Mouse (Mus musculus): Measurements from ENCODE around the gene Sf3b6. TPM values are rescaled to one million over a fixed set of nuclear protein-coding genes. Genes with fewer than 3 reads are reported as not detected.

Sf3b6 gene
- 50.1 and 62.3 TPM in 2 replicates for polyA plus RNA-seq (2012; rRNA removed)

DNA sequence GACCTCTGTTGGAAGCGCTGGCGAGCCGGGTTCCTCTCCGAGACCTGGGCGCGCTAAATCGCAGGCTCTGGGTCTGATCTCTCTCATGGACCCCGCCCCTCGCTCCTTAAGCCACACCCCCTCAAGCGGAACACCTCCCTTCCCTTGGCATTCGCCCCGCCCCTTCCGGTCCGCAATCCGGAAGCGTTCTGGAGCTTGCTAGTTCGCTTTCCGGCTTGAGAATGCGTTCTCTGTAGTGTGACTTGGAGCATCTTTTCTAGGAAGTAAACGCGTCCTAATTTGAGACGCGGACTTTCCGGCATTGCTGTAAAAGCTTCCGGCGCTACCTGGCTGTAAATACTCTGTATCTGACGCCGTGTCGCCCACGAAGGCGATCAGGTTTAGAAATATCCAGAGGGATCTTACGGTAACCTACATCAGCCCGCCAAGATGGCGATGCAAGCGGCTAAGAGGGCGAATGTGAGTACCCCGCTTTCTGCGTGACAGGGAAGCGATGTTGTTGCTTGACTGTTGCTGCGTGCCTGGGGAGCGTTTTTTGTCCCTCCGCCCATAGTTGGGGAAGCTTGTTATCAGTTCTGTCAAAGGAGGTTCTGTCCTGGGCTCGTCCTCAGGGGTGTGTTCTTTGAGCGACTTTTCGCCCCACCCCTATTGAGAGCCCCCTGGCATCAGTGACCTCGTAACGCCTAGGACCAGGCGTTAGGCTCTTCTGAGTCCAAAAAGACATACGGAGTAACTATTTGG, at the start of gene Sf3b6:
Sf3b6 (plus strand) TSS at position 184 of the 741 bp plus-strand sequence.

DNA sequence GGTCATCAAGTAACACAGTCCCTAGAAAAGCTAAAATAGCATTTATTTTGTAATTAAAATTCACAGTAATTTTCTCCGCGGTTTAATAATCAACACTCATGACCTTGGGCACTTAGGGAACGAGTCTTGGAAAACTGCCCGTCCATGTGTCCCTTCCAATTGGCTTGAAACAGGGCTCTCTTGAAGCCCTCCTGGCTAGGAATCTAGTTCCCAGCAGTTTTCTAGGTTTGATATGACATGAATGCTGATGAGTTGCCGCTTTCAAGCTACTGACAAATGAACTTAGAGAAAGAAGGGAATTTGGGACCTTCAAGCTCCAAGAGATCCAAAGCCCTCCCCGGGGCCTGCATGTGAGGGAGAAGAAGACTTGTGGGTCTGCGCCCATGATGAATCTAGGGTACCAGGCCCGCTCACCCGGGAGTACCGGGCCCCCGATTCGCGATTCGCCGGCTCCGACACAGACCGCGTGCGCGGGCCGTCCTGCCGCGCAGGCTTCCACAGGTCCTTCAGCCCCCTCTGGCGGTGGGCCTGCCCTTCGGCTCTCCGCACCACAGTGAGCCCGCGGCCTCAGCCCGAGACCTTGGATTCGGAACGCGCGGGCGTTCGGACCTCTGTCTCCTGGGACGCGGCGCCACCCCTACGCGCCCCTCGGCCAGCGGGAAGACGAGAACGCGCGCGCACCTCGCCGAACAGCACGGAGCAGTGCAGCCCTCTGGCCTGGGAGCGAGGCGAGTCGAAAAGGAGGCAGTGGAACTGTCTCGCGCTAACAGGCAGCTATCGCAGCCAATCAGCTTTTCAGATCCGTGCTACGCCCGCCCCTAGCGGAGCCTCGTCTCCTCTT, 48.6 kb upstream of the Sf3b6 start, which contains the start of the genes Pfn4 and Fam228b:
Pfn4 (plus strand) TSS at position 531 of the 841 bp plus-strand sequence.
Fam228b (minus strand) TSS at position 776 of the 841 bp plus-strand sequence.

DNA sequence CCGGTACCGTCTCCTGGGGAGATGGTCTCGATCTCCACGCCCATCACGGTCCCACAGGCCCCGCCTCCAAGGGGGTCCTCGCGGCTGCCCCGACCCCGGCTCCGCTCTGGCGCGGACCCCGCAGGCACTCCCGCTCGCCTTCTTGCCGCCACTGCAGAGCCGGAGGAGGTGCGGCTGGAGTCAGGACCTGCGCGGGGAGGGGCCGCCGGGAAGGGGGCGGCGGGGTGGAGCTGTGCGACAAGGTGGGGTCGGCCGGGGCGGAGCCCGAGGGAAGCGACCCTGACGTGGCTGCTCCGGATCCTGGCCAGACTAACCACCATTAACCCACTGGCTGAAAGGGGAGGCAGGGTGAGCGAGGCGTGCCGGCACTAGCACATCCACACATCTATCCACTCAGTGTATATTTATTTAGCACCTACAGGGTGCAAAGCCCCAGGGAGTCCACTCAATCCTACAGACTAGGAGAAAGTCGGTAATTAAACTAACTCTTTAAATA, 24.1 kb downstream of the Sf3b6 start, which contains the start of gene Fkbp1b:
Fkbp1b (minus strand) TSS at position 200 of the 496 bp plus-strand sequence.

DNA sequence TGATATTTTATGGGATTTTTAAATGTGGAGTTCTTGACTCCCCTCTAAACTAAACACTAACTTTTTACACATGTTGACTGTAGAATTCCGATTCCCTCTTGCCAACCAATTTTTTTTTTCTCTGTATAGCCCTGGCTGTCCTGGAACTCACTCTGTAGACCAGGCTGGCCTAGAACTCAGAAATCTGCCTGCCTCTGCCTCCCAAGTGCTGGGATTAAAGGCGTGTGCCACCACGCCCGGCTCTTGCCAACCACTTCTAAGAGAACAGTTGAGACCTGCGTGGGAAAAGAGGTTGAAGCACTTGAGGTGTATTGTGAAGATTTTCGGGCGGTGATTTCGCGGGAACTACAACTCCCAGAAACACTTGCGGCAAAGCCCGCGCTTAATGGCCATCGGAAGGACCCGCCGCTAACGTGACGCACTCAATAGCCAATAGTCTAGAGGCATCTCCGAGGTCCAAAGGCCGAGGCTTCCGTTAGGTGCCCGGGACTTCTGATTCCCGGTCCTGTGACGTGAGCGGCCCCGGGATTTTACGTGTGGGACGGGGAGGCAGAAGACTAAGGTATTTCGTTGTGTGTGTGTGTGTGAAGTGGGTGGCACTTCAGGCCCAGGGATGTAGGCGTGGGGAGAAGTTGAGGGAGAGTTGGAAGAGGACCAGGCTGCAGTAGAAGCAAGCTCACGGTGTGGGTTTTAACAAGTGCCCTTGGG, 25.7 kb downstream of the Sf3b6 start, which contains the start of gene Wdcp:
Wdcp (plus strand) TSS at position 414 of the 708 bp plus-strand sequence.

DNA sequence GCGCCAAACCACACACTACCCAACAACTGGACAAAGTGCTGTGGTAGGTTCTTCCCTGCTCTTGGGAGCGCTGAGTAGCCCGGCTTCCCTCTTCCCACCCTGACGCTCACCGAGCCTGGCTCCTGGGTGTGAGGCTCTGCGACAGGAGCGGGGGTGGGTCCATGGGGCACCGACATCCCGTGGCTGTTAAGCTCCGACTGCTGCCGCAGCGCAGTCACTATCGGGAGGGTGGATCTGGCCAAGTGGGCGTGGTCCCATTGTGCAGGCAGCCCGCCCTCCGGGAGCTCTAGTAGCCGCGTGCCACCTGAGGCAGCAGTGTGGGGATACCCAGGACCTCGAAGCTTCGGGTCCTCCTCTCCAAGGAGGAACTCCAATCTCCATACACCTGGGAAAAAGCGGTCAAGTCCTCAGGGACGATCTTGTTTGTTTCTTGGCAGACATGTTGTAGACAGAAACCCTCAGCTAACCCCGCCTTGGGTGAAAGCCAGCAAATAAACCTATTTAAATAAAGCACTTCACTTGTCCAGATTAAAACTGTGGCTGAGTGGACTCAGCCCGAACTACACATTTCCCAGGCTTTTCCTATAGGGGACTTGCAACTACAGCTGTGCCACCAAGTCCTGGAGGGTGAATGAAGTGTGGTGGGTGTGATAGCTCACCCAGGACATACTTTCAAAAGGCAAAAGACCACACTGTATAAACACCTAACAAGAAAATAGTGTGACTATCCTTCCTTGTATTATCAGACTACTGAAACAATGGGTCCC, 57.0 kb downstream of the Sf3b6 start, which contains the start of gene Mfsd2b:
Mfsd2b (minus strand) TSS at position 199 of the 767 bp plus-strand sequence.

Other genes with a start within 250 kb of the Sf3b6 start
- gene Itsn2, start 224.9 kb upstream of the Sf3b6 start, polyA plus RNA-seq (2012; rRNA removed), result 13.1 and 15.4 TPM in 2 replicates
- not detected in 2 replicates for gene Gm3625, start 224.6 kb upstream of the Sf3b6 start, polyA plus RNA-seq (2012; rRNA removed)
- 0.02 and 0.09 TPM in 2 replicates for gene Fam228a, start 79.1 kb upstream of the Sf3b6 start, polyA plus RNA-seq (2012; rRNA removed)
- gene Pfn4, start 48.5 kb upstream of the Sf3b6 start, polyA plus RNA-seq (2012; rRNA removed), result 0.18 and 0.31 TPM in 2 replicates
- 0.35 and 0.67 TPM in 2 replicates for gene Fam228b, start 48.3 kb upstream of the Sf3b6 start, polyA plus RNA-seq (2012; rRNA removed)
- gene Fkbp1b, start 24.0 kb downstream of the Sf3b6 start, polyA plus RNA-seq (2012; rRNA removed), result 9.7 and 11.3 TPM in 2 replicates
- 8.1 and 8.3 TPM in 2 replicates for gene Wdcp, start 25.8 kb downstream of the Sf3b6 start, polyA plus RNA-seq (2012; rRNA removed)
- 17.8 and 21.6 TPM in 2 replicates for gene Mfsd2b, start 56.8 kb downstream of the Sf3b6 start, polyA plus RNA-seq (2012; rRNA removed)
- gene Ubxn2a, start 90.2 kb downstream of the Sf3b6 start, polyA plus RNA-seq (2012; rRNA removed), result 4.4 and 5.0 TPM in 2 replicates
- 4.7 and 5.2 TPM in 2 replicates for gene Atad2b, start 99.8 kb downstream of the Sf3b6 start, polyA plus RNA-seq (2012; rRNA removed)

Data from liver, embryonic 18 days (tissue).